Mouse (Mus musculus) G1E-ER4 (cell line): ENCODE results near the gene Lyrm1. TPM values are rescaled to one million over a fixed set of nuclear protein-coding genes. Genes with fewer than 3 reads are reported as not detected.

ENCODE experiments used
- GATA1 ChIP-seq: IDR thresholded peaks from one replicate; pipeline ENCODE4 v1.8.0; 2012; ENCODE audit warnings: low read length, inconsistent platforms
- polyA plus RNA-seq: library from polyadenylated mRNA; stranded (reverse); fragments of >175 nt; gene quantifications from 2 replicates; pipeline ENCODE4 v1.2.3, GENCODE M21; 2012

Lyrm1 gene
- polyA plus RNA-seq, 1 experiment, result 1.1 TPM

DNA sequence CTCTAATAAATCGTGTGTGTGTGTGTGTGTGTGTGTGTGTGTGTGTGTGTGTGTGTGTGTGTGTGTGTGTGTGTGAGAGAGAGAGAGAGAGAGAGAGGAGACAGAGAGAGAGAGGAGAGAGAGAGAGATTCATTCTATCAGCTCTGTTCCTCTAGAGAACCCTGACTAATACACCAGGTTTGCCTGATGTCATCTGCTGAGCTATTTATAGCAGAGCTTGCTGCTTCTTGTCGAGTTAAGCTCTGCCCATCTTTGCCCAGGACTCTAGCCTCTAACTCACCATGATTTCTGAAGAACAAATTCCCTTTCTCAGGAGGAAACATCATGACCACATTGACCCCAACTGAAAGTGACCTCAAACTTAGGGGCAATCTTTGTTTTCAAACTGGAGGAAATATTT, 24.8 kb downstream of the Lyrm1 start:
- no peak for TF ChIP-seq GATA1

DNA sequence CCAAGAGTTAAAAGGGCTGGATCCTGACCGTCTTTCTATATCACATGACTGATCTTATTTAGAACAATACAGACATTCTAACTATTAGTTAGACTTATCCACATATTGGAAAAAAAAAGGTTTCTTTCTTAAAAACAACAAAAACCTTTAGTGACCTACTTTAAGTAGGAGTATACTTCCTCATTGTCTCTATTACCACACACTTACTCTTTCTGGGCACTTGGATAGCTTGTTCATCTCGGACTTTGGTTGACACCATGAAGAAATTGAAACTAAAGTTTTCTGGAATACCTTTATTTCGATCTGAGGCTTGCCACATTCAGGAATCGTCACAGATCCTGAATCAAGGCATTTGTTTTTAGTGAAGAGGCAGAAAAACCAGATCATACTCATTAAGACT, 25.4 kb downstream of the Lyrm1 start:
- TF ChIP-seq GATA1, result no peak

DNA sequence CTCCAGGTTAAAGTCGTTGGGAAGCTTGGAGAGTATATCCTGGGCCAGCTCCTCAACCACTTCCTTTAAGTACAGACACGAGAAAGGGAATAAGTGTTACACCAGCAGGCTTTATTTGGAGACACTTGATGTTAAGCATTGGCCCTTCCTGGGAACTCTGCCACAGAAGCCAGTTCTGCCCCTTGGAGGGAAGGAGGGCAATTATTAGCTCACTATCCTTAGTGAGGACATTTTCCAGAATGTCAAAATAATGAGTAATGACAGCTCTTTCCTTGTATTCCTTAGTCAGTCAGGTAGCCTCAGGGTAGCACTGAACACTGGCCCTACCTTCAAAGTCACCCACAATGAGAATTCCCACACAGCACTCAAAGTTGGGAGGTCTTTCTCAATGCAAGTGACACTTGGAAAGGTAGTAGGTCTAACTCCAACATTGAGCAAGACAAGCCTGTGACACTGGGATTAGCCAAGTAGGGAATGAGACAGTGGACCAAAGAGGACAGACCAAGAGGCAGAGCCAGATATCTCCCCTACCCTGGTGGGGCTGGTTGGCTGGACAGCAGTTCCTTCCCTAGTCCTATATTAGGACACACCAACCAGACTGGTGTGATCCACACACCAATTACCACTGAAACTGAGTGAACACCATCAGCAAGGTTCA, 33.3 kb downstream of the Lyrm1 start:
- TF ChIP-seq GATA1, result no peak

DNA sequence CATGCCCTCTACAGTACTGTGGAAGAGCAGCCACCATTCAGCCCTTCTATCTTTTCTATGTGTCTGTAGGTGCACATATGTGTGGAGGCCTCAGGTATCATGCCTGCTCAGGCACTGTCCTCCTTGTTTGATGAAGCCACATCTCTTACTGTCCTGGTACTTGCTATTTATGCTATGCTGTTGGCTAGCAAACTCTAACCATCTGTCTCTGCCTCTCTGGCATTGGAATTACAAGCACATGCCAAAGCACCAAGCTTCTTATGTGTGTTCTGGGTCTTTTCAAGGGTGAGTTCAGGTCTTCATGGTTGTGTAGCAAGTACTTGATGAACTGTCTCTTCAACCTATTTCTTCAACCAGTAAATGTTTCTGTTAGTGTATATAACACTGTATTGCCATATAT, 40.7 kb downstream of the Lyrm1 start:
- no peak for TF ChIP-seq GATA1

DNA sequence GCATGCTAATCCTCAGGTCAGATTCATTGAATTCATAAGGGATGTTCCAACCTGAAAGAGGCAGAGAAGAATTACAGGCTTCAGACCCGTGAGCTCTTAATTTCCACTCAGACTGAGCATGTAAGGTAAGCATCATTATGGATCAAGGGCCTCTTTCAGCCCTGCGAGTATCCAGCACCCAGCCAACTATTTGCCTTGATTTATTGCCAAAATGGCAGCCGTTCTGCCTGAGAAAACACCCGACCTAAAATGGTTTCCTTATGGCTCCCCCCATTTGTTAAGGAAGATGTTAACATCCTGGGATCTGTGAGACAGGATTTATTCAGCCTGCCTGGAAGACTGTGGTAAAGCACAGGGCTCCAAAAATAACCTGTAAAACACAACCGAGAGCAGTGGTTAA, 41.4 kb downstream of the Lyrm1 start:
- TF ChIP-seq GATA1, result no peak

DNA sequence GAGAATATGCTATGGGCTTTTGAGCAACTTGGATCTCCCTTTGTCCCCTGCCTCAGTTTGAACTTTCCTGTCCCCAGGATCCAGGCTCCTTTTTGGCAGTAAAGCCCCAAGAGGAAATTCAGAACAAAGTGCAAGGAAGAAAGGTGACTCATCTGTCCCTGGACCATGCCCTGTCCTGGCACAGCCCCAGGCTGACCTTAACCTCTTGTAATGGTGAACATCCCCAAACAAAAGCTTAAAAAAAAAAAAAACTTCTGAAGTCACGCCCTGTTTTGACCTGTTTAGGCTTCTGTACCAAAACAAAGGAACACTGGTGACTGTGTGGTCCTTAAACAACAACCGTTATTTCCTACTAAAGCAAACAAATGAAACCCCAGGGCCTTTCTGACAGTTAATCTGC, 45.9 kb downstream of the Lyrm1 start:
- TF ChIP-seq GATA1, result no peak

DNA sequence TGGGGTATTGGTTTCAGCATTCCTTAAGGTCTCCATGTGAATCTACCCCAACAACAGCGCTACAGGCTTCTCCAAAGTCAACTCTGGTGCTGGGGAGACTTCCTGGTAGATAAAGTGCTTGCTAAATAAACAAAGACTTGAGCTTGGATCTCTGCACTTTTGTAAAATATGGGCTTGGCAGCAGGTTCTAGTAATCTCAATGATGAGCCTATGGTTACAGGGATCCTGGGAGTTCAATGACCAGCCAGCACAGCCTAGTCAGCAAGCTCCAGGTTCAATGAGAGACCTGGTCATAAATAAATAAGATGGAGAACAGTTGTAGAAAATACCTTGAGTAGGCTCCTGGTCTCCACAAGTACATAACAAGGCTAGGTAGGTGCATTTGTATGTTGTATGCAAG, 58.4 kb downstream of the Lyrm1 start:
- no peak for TF ChIP-seq GATA1

DNA sequence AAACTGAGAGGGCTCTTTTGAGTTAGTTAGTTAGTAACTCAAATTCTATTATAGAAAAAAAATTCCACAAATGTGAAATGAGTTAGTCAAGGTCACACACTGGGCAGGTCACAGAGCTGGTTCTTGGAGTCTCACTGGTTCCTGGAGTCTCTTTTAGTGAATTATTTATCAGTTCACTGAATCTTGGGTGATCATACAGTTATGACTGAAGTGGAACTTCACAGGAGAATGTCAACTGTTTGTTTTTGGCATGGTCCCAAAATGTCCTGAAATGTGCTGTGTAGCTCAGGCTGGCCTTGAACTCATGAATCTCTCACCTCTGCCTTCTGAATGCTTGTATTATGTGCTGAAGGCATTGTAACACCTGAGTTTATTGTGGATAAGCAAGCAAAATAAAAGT, 61.8 kb downstream of the Lyrm1 start:
- TF ChIP-seq GATA1, result no peak

DNA sequence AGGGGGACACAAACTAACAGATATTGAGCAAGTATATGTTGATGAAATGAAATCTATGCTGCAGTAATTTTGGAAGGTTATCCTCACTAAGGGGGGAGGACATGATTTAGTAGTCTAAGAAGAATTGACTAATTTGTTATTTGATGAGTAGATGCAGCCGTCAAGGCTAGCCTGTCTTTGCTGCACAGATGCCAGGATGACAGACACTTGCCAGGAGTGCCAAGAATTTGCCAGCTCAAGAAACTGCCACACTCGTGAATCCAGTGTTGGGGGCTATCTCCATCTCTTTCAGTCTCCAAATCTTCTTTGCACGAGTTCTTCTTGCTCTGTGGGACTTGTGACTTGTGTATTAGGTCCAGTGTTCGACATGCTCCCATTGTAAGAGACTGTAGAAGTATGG, 63.4 kb downstream of the Lyrm1 start:
- no peak for TF ChIP-seq GATA1

DNA sequence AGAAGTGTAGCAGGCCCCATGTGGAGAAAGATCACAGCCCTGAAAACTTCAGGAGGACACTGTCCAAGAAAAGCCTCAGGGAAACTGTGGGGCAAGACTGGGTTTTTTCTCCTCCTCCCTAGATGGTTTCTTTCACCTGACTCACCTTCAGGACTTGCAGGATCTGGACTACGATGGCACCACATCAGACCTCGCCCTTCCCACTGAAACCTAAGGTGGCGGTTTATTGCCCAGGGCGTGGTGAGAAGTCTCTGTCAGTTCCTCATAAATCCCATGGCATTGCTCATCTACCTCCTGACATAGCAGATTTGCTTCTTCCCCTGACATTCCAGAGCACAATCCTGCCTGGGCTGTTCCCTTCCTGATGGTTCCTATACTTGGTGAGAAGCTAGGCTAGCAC, 63.8 kb downstream of the Lyrm1 start:
- TF ChIP-seq GATA1, result no peak

DNA sequence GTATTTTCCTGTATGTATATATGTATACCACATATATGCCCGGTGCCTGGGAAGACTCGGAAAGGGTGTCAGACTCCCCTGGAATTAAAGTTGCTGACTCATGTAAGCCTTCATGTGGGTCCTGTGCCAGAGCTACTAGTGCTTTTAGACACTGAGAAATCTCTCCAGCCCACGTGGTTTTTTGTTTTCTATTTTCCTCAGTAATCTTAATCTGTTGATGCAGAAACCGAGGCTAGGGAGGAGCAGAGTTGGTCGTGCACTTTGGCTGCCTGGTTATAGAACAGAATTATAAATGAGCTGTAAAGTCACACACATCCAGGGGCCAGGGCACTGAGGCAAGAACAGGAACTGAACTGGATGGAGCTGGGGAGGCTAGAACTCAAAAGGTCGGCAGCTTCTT, 64.3 kb downstream of the Lyrm1 start:
- no peak for TF ChIP-seq GATA1

DNA sequence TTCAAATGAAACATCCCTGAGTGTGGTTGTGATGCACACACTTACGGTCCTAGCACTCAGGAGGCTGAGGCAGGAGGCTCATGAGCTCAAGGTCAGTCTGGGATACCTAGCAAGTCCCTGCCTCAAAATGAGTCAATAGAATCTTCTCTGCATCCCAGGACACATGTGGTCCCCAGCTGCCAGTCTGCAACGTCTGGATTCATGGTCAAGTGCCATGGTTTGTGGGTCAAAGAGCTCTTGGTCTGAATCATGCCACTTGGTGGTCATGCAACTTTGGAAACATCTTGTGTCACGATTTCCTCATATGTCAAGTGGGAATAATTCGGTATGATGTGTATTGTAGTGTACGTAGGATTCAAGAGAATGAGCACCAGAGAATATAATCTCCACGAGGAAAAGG, 64.9 kb downstream of the Lyrm1 start:
- TF ChIP-seq GATA1, result no peak

DNA sequence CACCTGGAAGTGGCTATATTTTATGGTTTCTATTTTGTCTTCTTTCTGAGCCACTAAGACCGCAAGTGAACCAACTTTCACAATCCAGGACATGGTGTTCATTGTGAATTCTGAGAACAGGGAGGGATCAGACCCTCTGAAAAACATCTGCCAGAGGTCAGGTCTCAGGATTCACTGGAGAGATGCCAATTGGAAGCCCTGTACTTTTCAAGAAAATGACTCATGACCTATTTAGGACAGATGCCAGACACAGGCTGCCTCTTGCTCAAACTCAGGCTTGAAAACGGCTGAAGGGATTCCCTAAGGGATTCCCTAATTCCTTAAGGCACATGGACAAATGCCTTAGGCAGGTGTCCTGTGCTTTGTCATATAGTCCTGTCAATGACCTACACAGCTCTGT, 65.4 kb downstream of the Lyrm1 start:
- TF ChIP-seq GATA1, result no peak

DNA sequence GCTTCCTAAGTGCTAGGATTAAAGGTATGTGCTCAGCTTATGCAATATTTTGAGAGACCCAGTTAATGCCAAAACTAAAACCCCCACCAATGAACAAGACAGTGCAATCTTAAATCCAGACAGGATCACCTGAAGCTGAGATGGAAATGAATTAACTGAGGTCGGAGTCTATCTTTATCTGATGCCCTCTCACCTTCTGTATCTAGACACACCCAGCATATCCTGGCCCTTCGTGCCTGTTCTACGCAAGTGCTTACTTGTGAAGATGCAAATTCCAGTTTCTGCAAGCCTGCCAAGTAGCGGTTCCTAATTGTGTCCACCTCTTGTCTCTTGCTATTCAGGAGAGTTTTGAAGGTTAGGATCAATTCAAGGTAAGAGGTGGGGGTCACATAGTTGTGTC, 69.5 kb downstream of the Lyrm1 start:
- TF ChIP-seq GATA1, result no peak

DNA sequence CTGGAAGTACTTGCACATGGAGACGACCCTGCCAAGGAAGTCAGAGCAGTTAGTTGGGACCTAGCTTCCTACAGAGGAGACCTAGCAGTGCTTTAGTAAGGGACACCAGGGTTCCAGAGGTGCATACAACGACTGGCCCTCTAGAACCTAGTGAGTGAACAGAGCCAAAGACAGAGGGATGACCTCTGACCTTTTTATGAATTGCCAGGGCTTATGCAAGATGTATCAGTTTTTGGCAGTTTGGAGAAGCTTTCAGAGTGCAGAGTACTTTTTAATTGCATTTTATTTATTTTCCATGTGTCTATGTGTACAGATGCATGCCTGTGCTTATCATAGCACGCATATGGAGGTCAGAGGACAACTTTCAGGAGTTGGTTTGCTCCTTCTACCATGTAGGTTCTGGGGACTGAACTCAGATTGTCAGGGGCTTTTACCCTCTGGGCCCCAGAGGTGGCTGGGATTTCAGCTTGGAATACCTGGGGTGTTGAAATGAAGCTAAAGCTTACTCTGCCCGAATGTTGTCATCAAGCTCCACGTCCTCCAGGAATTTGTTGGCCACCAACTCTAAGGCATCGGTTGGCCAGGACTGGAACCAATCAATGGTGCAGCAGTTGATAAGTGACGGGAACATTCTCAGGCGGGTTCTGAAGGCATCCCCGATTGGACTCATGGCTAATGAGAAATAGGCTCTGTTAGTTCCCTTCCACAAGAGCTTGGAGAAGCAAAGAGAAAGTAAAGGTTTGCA, 70.2 kb downstream of the Lyrm1 start:
- no peak for TF ChIP-seq GATA1

DNA sequence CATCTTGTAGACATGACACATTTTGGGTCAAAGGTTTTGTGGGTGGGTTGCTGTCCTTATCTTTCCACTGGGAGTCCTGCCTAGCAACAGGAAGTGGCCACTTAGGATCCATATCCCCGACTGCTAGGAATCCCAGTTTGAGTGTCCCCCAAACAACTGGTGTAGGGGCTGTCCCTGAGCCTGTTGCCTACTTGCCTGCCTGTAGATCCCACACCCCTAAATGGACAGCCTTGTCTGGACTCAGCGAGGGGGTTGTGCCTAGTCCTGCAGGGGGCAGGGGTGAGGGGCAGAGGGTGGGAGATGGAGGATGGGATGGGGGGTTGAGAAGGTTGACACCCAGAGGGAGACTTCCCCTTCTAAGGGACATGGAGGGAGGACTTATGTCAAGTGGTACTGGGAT, 73.7 kb downstream of the Lyrm1 start:
- no peak for TF ChIP-seq GATA1

DNA sequence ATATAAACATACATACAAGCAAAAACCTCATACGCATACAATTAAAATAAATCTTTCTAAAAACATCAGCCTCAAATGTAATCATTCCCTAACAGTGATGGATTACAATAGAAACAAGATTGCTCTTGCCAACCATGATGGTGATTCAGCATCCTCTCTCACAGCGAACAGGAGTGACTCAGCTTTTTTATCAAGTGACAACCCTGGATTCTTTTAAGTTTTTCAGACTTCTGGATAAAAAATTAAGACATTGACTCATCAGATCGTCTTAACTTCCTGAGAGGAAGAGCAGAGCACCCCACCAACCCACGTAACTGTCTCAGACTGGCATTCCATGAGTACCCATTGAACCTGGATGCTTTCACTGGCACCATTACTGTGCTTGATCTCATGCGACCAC, 78.6 kb downstream of the Lyrm1 start:
- no peak for TF ChIP-seq GATA1

DNA sequence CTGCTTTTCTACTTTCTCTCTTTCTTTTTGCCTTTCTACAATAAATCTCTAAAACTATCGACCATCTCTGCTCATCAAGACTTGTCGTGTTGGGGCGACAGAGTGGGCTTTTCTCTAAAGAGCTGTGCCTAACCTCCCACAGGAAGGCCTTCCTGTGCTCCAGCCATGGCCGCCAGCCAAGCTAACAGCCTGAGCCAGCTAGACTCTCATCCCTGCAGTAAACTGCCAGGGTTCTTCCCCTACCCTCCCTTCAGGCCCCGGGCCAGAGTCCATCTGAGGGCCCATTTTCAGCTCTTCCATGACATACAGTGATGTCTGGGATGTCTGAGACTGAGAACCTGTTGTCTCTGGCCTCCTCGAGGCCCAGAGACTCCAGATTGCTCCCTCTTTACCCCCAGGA, 80.6 kb downstream of the Lyrm1 start:
- no peak for TF ChIP-seq GATA1

DNA sequence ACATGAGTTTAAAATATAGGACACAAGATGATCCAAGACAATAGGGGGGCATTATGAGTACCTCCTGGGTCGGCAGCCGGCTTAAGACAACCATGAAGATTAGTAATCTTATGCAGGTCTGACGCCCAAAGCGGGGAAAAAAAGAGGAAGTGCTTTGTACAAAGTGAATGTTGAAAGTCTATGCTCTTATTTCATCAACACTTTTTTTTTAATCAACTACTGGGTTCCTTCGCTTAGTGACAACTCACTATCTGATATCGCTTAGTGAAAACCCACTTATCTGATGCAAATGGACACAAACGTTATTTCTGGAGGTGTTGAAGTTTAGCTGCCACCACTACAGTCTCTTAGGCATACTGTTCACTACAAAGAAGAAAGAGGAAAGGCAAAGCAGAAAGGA, 81.9 kb downstream of the Lyrm1 start:
- no peak for TF ChIP-seq GATA1
